Mouse (Mus musculus) ES-Bruce4 (cell line): Measurements from ENCODE around the gene Rbms3. TPM values are rescaled to one million over a fixed set of nuclear protein-coding genes. Genes with fewer than 3 reads are reported as not detected.

ENCODE experiments used
- H3K27ac ChIP-seq: 2 replicates; pipeline ENCODE4 v1.5.1; 2012; ENCODE audit warnings: low read length, inconsistent platforms; ENCODE audit not compliant: insufficient read depth
- H3K27me3 ChIP-seq: 2 replicates; pipeline ENCODE4 v1.6.1; 2012; ENCODE audit warnings: mild to moderate bottlenecking, low read length, inconsistent platforms; ENCODE audit not compliant: control insufficient read depth, poor library complexity, insufficient read depth, severe bottlenecking
- H3K36me3 ChIP-seq: 2 replicates; pipeline ENCODE4 v1.6.1; 2012; ENCODE audit warnings: inconsistent platforms, mild to moderate bottlenecking, low read length, moderate library complexity; ENCODE audit not compliant: control insufficient read depth, poor library complexity, insufficient read depth, severe bottlenecking
- H3K4me1 ChIP-seq: one replicate; pipeline ENCODE4 v1.8.1; 2011; ENCODE audit warnings: low read length; ENCODE audit not compliant: control insufficient read depth, insufficient read depth
- H3K4me3 ChIP-seq: 2 replicates; pipeline ENCODE4 v1.5.1; 2011; ENCODE audit warnings: low read depth, mild to moderate bottlenecking, low read length
- H3K9ac ChIP-seq: 2 replicates; pipeline ENCODE4 v1.6.1; 2012; ENCODE audit warnings: low read depth, mild to moderate bottlenecking, inconsistent platforms; ENCODE audit not compliant: poor library complexity, severe bottlenecking
- H3K9me3 ChIP-seq: replicated peaks from 2 replicates; pipeline ENCODE4 v1.6.1; 2012; ENCODE audit warnings: mild to moderate bottlenecking, low read length, inconsistent platforms; ENCODE audit not compliant: control insufficient read depth, poor library complexity, insufficient read depth, severe bottlenecking
- CTCF ChIP-seq: IDR thresholded peaks from one replicate; pipeline ENCODE4 v1.8.1; 2011; ENCODE audit warnings: low read depth, low read length
- EP300 ChIP-seq: IDR thresholded peaks from 2 replicates; pipeline ENCODE4 v1.6.1; 2011; ENCODE audit warnings: low read depth, low read length; ENCODE audit not compliant: insufficient read depth
- POLR2A ChIP-seq: IDR thresholded peaks from one replicate; pipeline ENCODE4 v1.8.1; 2011; ENCODE audit warnings: low read length; ENCODE audit not compliant: insufficient read depth
- polyA plus RNA-seq: library from polyadenylated mRNA; stranded (reverse); fragments of >200 nt; gene quantifications from 2 replicates; pipeline ENCODE4 v1.2.4, GENCODE M21; 2011; ENCODE audit warnings: low read depth; ENCODE audit not compliant: missing spikeins, insufficient read depth, insufficient read length

The Rbms3 gene
- polyA plus RNA-seq, 1 experiment, result 1.8 TPM

- H3K27ac ChIP-seq, result no peak overlapping the region
- H3K9ac ChIP-seq, result no peak overlapping the region
- no peaks in the 10 kb centered on the region for H3K27me3 ChIP-seq
- no peak for TF ChIP-seq CTCF
- TF ChIP-seq EP300, result no peak
- no peak for TF ChIP-seq POLR2A
- H3K4me1 ChIP-seq, result no peaks in the 10 kb centered on the region
- H3K9me3 ChIP-seq, result no peaks in the 10 kb centered on the region
- H3K36me3 ChIP-seq, result no peaks in the 10 kb centered on the region
- no peak overlapping the region for H3K4me3 ChIP-seq
These were observed 763.7 kb downstream of the Rbms3 start for GRCm38 (mm10) chr9:116866060-116866459.

GRCm38 (mm10) chr9:116863626-116864025 is 766.1 kb downstream of the Rbms3 start:
- no peaks in the 10 kb centered on the region for H3K27me3 ChIP-seq
- no peaks in the 10 kb centered on the region for H3K4me1 ChIP-seq
- no peak overlapping the region for H3K9ac ChIP-seq
- TF ChIP-seq POLR2A (no peak), CTCF (no peak), EP300 (no peak)
- no peak overlapping the region for H3K4me3 ChIP-seq
- no peak overlapping the region for H3K27ac ChIP-seq
- no peaks in the 10 kb centered on the region for H3K9me3 ChIP-seq
- no peaks in the 10 kb centered on the region for H3K36me3 ChIP-seq

- no peaks in the 10 kb centered on the region for H3K9me3 ChIP-seq
- no peaks in the 10 kb centered on the region for H3K36me3 ChIP-seq
- H3K4me3 ChIP-seq, result no peak overlapping the region
- no peak overlapping the region for H3K27ac ChIP-seq
- no peaks in the 10 kb centered on the region for H3K4me1 ChIP-seq
- no peak for TF ChIP-seq CTCF
- TF ChIP-seq EP300, result no peak
- TF ChIP-seq POLR2A, result no peak
- no peak overlapping the region for H3K9ac ChIP-seq
- H3K27me3 ChIP-seq, result no peaks in the 10 kb centered on the region
These were observed 767.4 kb downstream of the Rbms3 start for GRCm38 (mm10) chr9:116862341-116862740.

GRCm38 (mm10) chr9:116857861-116858595 is 771.7 kb downstream of the Rbms3 start:
- TF ChIP-seq POLR2A (no peak), EP300 (no peak), CTCF (no peak)
- Histone ChIP-seq H3K27ac (no peak overlapping the region), H3K4me1 (no peaks in the 10 kb centered on the region), H3K27me3 (no peaks in the 10 kb centered on the region), H3K9ac (no peak overlapping the region), H3K36me3 (no peaks in the 10 kb centered on the region), H3K4me3 (no peak overlapping the region), H3K9me3 (no peaks in the 10 kb centered on the region)

GRCm38 (mm10) chr9:116857151-116857550 is 772.6 kb downstream of the Rbms3 start:
- H3K9me3 ChIP-seq, result no peaks in the 10 kb centered on the region
- H3K4me1 ChIP-seq, result no peaks in the 10 kb centered on the region
- H3K36me3 ChIP-seq, result no peaks in the 10 kb centered on the region
- H3K27me3 ChIP-seq, result no peaks in the 10 kb centered on the region
- H3K27ac ChIP-seq, result no peak overlapping the region
- no peak overlapping the region for H3K4me3 ChIP-seq
- TF ChIP-seq EP300 (no peak), POLR2A (no peak), CTCF (no peak)
- H3K9ac ChIP-seq, result no peak overlapping the region

GRCm38 (mm10) chr9:116855744-116856143 is 774.0 kb downstream of the Rbms3 start:
- H3K27me3 ChIP-seq, result no peaks in the 10 kb centered on the region
- no peak overlapping the region for H3K27ac ChIP-seq
- H3K36me3 ChIP-seq, result no peaks in the 10 kb centered on the region
- no peak overlapping the region for H3K4me3 ChIP-seq
- TF ChIP-seq POLR2A (no peak), CTCF (no peak), EP300 (no peak)
- H3K9me3 ChIP-seq, result no peaks in the 10 kb centered on the region
- no peak overlapping the region for H3K9ac ChIP-seq
- no peaks in the 10 kb centered on the region for H3K4me1 ChIP-seq
